Mouse (Mus musculus): ENCODE measurements around the gene Kit. TPM values are rescaled to one million over a fixed set of nuclear protein-coding genes. Genes with fewer than 3 reads are reported as not detected.

The Kit gene
- total RNA-seq, 2 experiments from 2014 or later: 72.5 to 76.6 TPM

- no peak for DNase-seq (ENCODE audit: extremely low spot score in 1 of 2, low spot score in 1 of 2)
Measured at GRCm38 (mm10) chr5:75632257-75632656, 57.5 kb downstream of the Kit start.

DNA sequence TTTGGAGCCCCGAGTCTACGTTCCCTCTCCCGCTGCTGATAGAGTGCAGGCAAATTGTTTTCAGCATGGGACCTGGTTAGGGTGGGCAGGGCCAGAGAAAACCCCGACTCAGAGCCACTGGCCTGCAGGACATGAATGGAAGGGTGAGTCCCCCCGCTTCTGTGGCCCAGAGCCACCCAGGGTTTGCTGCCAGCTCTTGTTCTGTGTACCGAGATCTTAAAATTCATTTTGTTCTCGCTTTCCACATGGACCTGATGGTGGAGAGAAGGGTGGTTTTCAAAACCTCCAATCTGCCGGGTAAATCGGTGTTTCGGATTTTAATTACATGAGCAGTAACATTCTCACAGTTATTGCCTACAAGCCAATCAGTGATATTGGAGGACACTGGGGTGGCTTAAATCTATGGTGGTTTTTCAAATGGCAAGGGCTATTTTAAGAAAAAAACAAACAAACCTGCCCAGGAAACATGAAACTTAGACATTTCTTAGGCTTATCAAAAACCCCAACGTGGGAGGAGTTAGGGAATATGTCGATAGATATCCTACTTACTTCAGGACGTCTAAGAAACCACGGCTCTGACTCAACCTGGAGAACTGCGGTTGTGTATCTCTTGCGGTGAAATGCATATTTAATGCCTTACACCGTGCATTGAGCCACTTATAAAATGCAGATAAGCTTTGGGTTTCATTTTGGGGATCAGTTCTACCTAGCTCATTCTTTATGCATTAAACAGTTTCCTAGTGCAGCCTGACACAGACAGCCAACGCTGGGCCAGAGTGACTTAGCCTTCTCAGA lies 58.3 kb downstream of the Kit start:
- DNase-seq (ENCODE audit: extremely low spot score in 1 of 2, low spot score in 1 of 2): no peak

DNA sequence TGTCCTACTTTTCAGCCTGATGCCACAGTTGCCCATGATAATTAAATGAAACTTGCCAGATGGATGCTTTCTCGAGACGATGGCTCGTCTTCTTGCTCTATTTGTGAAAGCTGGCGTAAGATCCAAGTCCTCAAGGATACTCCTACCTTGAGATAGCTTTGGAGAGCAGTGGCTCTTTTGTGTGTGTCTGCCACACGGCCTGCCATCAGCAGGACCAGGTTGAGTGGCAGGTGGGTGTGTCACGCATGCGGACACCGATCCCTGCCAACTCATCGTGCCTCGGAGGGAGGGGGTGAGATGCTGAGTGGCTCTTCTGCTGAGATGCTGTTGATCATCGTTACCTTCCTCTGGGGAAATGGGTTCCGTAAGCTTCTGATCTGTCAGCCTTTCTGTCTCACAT lies 60.7 kb downstream of the Kit start:
- DNase-seq (ENCODE audit: extremely low spot score in 1 of 2, low spot score in 1 of 2): no peak

DNA sequence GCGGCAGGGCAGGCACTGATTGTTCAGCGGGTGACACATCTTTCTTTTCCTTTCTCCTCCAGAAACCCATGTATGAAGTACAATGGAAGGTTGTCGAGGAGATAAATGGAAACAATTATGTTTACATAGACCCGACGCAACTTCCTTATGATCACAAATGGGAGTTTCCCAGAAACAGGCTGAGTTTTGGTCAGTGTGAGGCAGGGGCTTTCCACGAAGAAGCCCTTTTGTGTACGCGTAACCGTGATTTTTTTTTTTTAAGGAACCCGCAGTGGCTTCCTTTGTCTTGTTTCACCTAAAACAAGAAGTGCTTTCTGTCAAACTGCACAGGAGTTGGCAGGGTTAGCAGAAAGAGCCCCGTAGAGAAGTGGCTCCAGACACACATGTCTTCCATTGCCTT lies 65.9 kb downstream of the Kit start:
- no peak for DNase-seq (ENCODE audit: extremely low spot score in 1 of 2, low spot score in 1 of 2)

DNA sequence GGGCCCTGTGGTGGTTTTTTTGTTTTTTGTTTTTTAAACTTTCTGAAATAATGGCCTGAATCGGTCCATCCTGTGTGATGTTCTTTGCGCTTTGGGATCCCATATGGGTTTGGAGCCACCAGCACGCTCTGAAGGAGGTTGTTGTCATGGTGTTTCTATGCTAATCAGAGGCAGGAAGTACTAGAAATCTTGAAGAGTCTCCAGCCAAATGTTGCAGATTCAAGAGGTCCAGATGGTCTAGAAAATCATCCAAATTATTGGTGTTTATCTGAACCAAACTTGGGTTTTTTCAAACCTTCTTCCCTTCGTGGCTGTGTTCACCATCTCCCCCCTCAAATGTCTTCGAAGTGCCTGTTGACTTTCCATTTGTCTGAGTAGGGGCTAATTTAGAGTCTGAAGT lies 72.3 kb downstream of the Kit start:
- DNase-seq (ENCODE audit: extremely low spot score in 1 of 2, low spot score in 1 of 2): no peak

DNA sequence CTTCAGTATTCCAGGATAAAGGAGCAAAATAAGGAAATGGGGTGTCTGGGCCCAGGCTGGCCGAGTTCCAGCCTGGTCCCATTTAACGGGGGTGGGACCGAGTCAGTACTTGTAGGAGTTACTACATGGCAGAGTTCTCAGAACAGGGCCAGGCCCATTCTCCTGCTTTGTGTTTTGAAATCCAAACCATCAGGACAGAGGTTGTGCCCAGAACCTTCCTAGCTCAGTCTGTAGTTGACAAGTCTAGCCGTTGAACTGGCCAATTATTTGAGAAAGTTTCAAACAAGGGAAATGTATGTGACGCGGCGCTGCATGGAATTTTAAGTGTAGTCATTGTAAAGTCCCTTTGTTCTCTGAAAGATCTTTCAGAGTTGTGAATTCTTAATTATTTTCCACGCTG lies 75.8 kb downstream of the Kit start:
- DNase-seq (ENCODE audit: extremely low spot score in 1 of 2, low spot score in 1 of 2): no peak

DNA sequence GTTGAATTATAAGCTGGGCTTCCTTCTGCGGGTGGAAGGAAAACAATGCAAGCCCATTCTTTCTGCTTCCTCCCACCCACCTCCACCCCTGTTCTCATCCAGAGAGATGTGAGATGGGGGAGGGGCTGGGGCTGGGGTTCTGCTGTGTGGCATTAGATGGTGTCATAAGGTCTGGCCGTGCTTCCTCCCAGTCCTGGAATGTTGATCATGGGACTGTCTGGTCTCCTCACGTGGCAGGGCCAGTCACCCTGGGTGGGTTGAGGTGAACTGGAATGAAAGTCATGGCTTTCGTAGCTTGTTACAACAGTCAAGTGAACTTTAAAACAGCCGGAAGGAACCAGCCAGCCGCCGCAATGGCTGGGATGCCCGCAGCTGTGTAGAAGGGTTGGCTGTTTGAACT lies 78.7 kb downstream of the Kit start:
- DNase-seq (ENCODE audit: extremely low spot score in 1 of 2, low spot score in 1 of 2): no peak

- no peak for DNase-seq (ENCODE audit: extremely low spot score in 1 of 2, low spot score in 1 of 2)
Measured at GRCm38 (mm10) chr5:75658575-75658974, 83.9 kb downstream of the Kit start.

DNA sequence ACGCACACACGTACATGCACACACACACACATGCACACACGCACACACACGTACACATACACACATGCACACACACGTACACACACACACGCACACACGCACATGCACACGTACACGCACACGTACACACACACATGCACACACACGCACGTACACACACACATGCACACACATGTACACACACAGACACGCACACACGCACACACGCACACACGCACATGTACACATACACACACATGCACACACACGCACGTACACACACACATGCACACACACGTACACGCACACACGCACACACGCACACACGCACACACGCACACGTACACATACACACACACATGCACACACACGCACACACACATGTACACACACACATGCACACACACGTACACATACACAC lies 85.6 kb downstream of the Kit start:
- no peak for DNase-seq (ENCODE audit: extremely low spot score in 1 of 2, low spot score in 1 of 2)

DNA sequence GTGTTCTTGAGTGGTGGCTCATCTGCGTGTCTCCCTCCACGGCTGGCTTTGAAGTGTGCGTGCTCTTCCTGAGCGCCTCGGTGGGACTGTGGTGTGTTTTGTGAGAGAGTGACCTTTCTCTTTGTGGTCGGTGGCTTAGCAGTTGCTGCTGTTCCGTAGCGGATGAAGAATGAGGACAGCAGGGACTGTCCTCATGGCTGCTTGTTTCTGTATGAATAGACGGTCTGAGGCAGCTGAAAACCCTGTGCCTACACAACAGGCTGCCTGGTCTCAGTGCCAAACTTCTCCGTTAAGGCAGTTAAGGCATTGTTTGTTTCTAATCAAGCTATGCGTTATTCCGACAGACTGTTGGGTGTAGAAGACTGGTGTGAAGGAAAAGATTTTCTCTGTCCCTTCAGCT lies 87.8 kb downstream of the Kit start:
- no peak for DNase-seq (ENCODE audit: extremely low spot score in 1 of 2, low spot score in 1 of 2)

DNA sequence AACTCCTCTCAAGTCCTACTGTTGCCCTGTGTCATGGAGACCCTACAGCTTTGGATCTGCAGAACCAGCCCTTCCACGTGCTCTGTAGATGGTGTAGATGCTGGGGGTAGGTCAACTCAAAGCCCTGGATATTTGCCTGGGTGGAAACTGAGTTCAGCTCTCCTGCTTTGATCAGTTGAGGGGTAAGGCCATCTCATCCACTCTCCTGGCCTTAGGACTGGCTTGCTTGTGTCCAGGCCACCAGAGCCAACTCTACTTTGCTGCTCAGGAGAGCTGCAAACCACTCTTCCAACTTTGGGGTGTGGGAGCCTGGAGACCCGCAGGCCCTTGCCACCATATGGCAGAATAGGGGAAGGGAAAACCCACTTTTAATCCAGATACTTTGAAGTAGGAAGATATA lies 89.1 kb downstream of the Kit start:
- no peak for DNase-seq (ENCODE audit: extremely low spot score in 1 of 2, low spot score in 1 of 2)

DNA sequence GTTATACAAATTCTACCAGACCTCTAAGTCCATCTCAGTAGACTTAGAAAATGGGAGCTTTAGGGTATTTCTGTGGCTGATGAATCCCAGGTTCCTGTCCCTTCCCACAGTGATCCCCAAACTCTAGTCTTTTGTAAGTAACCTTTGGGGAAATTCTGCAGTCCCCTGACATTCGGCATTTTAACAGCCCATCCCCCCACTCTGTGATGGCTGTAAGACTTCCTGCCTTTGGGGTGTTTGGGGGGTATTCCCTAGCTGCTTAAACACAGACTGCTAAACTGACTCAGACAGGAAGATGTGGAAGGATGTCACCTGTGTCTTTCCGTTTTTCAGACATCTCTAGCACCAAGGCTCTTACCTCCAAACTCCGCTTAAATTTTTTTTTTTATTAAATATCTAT lies 92.4 kb downstream of the Kit start:
- DNase-seq (ENCODE audit: extremely low spot score in 1 of 2, low spot score in 1 of 2): no peak

GRCm38 (mm10) chr5:75671136-75671788 lies 96.5 kb downstream of the Kit start:
- DNase-seq (ENCODE audit: extremely low spot score in 1 of 2, low spot score in 1 of 2): no peak

DNA sequence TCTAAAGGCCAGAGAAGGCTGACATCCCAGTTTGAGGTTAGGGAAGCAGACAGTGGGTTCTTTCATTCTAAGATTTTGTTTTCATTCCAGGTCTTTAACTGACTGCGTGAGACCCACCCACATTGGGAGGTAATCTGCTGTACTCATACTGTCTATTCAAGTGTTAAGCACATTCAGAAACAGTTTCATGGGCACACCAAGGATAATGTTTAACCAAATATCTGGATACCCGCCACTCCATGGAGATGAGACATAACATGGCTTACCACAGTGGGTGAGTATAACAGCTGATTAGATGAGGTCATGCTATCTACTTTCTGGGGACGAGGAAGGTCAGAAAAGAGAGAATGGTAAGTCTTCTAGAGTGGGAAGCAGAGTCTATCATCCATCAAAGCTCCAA lies 101.3 kb downstream of the Kit start:
- DNase-seq (ENCODE audit: extremely low spot score in 1 of 2, low spot score in 1 of 2): no peak

DNA sequence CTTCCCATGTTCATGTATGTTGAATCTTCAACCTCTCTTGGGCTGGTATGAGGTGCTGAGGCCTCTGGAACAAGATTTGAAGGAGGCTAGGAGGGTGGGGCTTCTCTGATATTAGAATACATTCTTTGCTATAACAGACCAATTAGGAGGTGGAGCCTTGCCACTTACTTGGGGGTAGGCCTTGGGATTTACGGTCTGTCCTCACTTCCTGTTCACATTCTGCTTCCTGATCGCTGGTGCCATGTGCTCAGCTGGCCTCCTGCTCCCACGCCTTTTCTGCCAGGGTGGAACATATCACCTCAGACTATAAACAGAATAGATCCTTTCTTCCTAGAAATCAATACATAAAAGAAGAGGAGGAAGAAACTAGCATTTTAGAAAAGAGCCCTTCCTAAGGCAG lies 105.2 kb downstream of the Kit start:
- no peak for DNase-seq (ENCODE audit: extremely low spot score in 1 of 2, low spot score in 1 of 2)

DNA sequence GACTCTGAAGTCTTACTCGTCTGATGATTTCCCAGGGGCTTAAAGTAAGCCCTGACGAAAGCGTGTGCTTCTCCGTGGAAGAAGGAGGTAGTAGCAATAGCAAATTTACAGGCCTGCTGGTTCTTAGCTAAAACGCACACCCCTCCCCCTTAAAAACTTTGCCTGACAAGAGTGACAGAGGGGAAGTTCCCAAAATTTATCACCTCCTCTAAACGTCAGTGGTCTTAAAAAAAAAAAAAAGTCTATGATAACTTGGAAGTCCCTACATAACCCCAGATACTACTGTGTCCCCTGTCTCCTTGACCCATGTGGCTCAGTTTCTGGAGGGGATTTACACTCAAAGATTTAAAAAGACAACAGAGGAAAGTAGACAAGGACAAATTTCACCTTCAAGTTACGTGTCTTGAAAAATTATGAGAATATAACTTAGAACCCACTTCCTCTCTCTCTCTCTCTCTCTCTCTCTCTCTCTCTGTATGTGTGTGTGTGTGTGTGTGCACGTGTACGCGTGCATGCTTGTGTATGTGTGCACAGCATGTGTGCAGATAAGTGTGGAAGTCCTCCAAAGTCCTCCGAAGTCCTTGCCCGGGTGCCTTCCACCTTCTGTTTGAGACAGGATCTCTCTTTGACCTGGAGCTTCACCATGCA lies 120.6 kb downstream of the Kit start:
- no peak for DNase-seq (ENCODE audit: extremely low spot score in 1 of 2, low spot score in 1 of 2)

GRCm38 (mm10) chr5:75696960-75697359 lies 122.2 kb downstream of the Kit start:
- DNase-seq (ENCODE audit: extremely low spot score in 1 of 2, low spot score in 1 of 2): no peak

GRCm38 (mm10) chr5:75698556-75698955 lies 123.8 kb downstream of the Kit start:
- DNase-seq (ENCODE audit: extremely low spot score in 1 of 2, low spot score in 1 of 2): no peak

DNA sequence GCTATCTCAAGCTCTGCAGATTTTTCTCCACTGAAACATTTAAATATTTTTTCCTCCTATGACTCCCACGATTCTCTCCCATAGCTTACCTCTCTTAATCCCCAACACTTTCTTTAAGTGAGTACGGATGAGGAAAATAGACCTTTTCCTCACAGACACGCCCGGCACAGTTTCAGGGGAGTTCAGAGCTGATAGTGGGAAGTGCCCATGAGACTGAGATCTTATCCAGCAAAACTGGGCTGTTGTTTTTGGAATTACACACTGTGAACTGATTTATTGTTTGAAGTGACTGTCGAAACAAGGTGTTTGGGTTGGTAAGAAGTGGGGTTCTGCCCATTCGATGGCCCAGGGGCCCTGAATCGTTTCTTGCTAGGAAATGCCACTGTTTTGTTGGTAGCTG lies 124.4 kb downstream of the Kit start:
- DNase-seq (ENCODE audit: extremely low spot score in 1 of 2, low spot score in 1 of 2): no peak

GRCm38 (mm10) chr5:75699516-75699915 lies 124.8 kb downstream of the Kit start:
- no peak for DNase-seq (ENCODE audit: extremely low spot score in 1 of 2, low spot score in 1 of 2)

GRCm38 (mm10) chr5:75701662-75702061 lies 126.9 kb downstream of the Kit start:
- DNase-seq (ENCODE audit: extremely low spot score in 1 of 2, low spot score in 1 of 2): no peak

DNA sequence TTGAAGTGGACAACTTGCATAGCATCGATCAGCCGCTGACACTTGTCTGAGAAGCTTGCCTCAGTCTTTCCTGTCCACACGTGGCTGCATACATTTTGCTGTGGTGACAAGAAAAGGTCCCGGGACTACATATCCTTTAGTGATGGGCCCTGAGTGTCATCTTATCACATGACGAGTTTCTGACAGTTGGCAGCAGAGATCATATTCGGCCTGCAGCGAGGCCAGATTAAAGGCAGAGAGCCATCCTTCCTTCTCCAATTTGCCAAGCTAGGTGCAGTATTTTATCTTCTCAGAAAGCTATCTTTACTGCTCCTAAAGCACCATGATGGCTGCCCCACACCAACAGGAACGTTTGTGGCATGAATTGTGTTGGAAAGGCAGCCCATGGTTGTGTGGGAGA lies 127.4 kb downstream of the Kit start:
- no peak for DNase-seq (ENCODE audit: extremely low spot score in 1 of 2, low spot score in 1 of 2)

All from layer of hippocampus, postnatal 25 days (tissue).